Mouse (Mus musculus) myocyte (in vitro differentiated cells): ENCODE measurements around the gene Aamp.

Source experiments
- CEBPB ChIP-seq: IDR thresholded peaks from 2 replicates; pipeline ENCODE4 v1.6.1; 2011; ENCODE audit warnings: mild to moderate bottlenecking, moderate library complexity; ENCODE audit not compliant: poor library complexity, insufficient read depth, severe bottlenecking
- E2F4 ChIP-seq: IDR thresholded peaks from one replicate; pipeline ENCODE4 v1.6.1; 2011; ENCODE audit warnings: mild to moderate bottlenecking, control low read depth, moderate library complexity; ENCODE audit not compliant: insufficient read depth
- POLR2A ChIP-seq: IDR thresholded peaks from one replicate; pipeline ENCODE4 v1.6.1; 2011; ENCODE audit warnings: low read depth, mild to moderate bottlenecking, control low read depth, moderate library complexity; ENCODE audit not compliant: insufficient read length

- no peak for TF ChIP-seq CEBPB
- TF ChIP-seq POLR2A: no peak
- no peak for TF ChIP-seq E2F4
Measured at GRCm38 (mm10) chr1:74277041-74277440, 7.5 kb downstream of the Aamp start.
